Mouse (Mus musculus): Measurements from ENCODE around the gene Prss37. TPM values are rescaled to one million over a fixed set of nuclear protein-coding genes. Genes with fewer than 3 reads are reported as not detected.

The Prss37 gene
- polyA plus RNA-seq, 1 experiment from 2014 or later, result not detected

Other genes starting within 250 kb of the Prss37 start
- 33.9 and 40.6 TPM in 2 replicates for gene Agk, start 194.3 kb downstream of the Prss37 start, polyA plus RNA-seq (2015; fragmentation: Nextera tagmentation; extraction: Ambion mirVana)
- 3.1 and 3.2 TPM in 2 replicates for gene E330009J07Rik, start 83.4 kb downstream of the Prss37 start, polyA plus RNA-seq (2015; fragmentation: Nextera tagmentation; extraction: Ambion mirVana)
- not detected in 2 replicates for gene Wee2, start 80.4 kb downstream of the Prss37 start, polyA plus RNA-seq (2015; fragmentation: Nextera tagmentation; extraction: Ambion mirVana)
- gene Ssbp1, start 48.2 kb downstream of the Prss37 start, polyA plus RNA-seq (2015; fragmentation: Nextera tagmentation; extraction: Ambion mirVana), result 94.1 and 112 TPM in 2 replicates
- not detected in 2 replicates for gene Tas2r137, start 28.3 kb downstream of the Prss37 start, polyA plus RNA-seq (2015; fragmentation: Nextera tagmentation; extraction: Ambion mirVana)
- gene Tas2r108, start 26.0 kb downstream of the Prss37 start, polyA plus RNA-seq (2015; fragmentation: Nextera tagmentation; extraction: Ambion mirVana), result not detected in 2 replicates
- not detected in 2 replicates for gene Olfr461, start 35.5 kb upstream of the Prss37 start, polyA plus RNA-seq (2015; fragmentation: Nextera tagmentation; extraction: Ambion mirVana)
- gene Olfr460, start 50.0 kb upstream of the Prss37 start, polyA plus RNA-seq (2015; fragmentation: Nextera tagmentation; extraction: Ambion mirVana), result not detected in 2 replicates
- gene Clec5a, start 66.3 kb upstream of the Prss37 start, polyA plus RNA-seq (2015; fragmentation: Nextera tagmentation; extraction: Ambion mirVana), result 0.47 and 0.53 TPM in 2 replicates
- not detected in 2 replicates for gene Tas2r138, start 93.8 kb upstream of the Prss37 start, polyA plus RNA-seq (2015; fragmentation: Nextera tagmentation; extraction: Ambion mirVana)
- 0.07 and 0.15 TPM in 2 replicates for gene Mgam, start 109.3 kb upstream of the Prss37 start, polyA plus RNA-seq (2015; fragmentation: Nextera tagmentation; extraction: Ambion mirVana)